Mouse (Mus musculus): ENCODE measurements around the gene Zfp420.
"Not testable (repeated sequence)": the region's sequence is repeated elsewhere in the genome, so short reads cannot be mapped to it uniquely, and the experiment has no call there.

Gene Zfp420

GRCm38 (mm10) chr7:29859532-29860517 is at the start of gene Zfp420:
Gene Zfp420, plus strand, starts transcription at chr7:29859979.
- peak; percentile 95 for DNase-seq

GRCm38 (mm10) chr7:29812244-29812643 is 47.5 kb upstream of the Zfp420 start:
- no peak for DNase-seq

GRCm38 (mm10) chr7:29814381-29814780 is 45.4 kb upstream of the Zfp420 start:
- DNase-seq: no peak

- peak; percentile 34 for DNase-seq
These were observed 44.6 kb upstream of the Zfp420 start for GRCm38 (mm10) chr7:29815061-29815784.

- DNase-seq: peak; percentile 90
These were observed 43.8 kb upstream of the Zfp420 start, which contains the start of gene Zfp790 for GRCm38 (mm10) chr7:29815910-29816429. Gene Zfp790, plus strand, starts transcription at chr7:29816114.

- DNase-seq: peak; percentile 83
These were observed 41.0 kb upstream of the Zfp420 start for GRCm38 (mm10) chr7:29818619-29819254.

- DNase-seq: no peak
These were observed 31.8 kb upstream of the Zfp420 start for GRCm38 (mm10) chr7:29828001-29828400.

- DNase-seq: no peak
These were observed 30.0 kb upstream of the Zfp420 start for GRCm38 (mm10) chr7:29829804-29830203.

- DNase-seq: no peak
These were observed 23.0 kb upstream of the Zfp420 start for GRCm38 (mm10) chr7:29836816-29837215.

GRCm38 (mm10) chr7:29839256-29839655 is 20.5 kb upstream of the Zfp420 start:
- no peak for DNase-seq

GRCm38 (mm10) chr7:29842105-29842504 is 17.7 kb upstream of the Zfp420 start:
- no peak for DNase-seq

GRCm38 (mm10) chr7:29844616-29845015 is 15.2 kb upstream of the Zfp420 start:
- DNase-seq: no peak

- DNase-seq: no peak
These were observed 7.0 kb upstream of the Zfp420 start for GRCm38 (mm10) chr7:29852831-29853218.

- peak; percentile 91 for DNase-seq
These were observed 6.4 kb upstream of the Zfp420 start, which contains the start of gene Zfp940 for GRCm38 (mm10) chr7:29853219-29853842. Gene Zfp940, minus strand, starts transcription at chr7:29853669.

- DNase-seq: peak; percentile 21
These were observed 1.9 kb downstream of the Zfp420 start for GRCm38 (mm10) chr7:29861660-29862059.

GRCm38 (mm10) chr7:29874256-29874655 is 14.5 kb downstream of the Zfp420 start:
- no peak for DNase-seq

GRCm38 (mm10) chr7:29877561-29877960 is 17.8 kb downstream of the Zfp420 start:
- not testable (repeated sequence) for DNase-seq

GRCm38 (mm10) chr7:29880056-29880455 is 20.3 kb downstream of the Zfp420 start:
- DNase-seq: no peak

GRCm38 (mm10) chr7:29880916-29881315 is 21.1 kb downstream of the Zfp420 start:
- DNase-seq: no peak

- DNase-seq: no peak
These were observed 30.7 kb downstream of the Zfp420 start for GRCm38 (mm10) chr7:29890501-29890900.

GRCm38 (mm10) chr7:29892756-29893155 is 33.0 kb downstream of the Zfp420 start:
- no peak for DNase-seq

- no peak for DNase-seq
These were observed 38.6 kb downstream of the Zfp420 start for GRCm38 (mm10) chr7:29898351-29898750.
